Mouse (Mus musculus): ENCODE results near the gene Spag7. TPM values are rescaled to one million over a fixed set of nuclear protein-coding genes. Genes with fewer than 3 reads are reported as not detected.

Spag7 gene
- polyA plus RNA-seq, 1 experiment from 2014 or later: 182 TPM

- WGBS: 29% methylated on average over 1 of the region's 1 CpGs
- no peak for DNase-seq (ENCODE audit: low spot score)
- H3K27ac ChIP-seq: no peak within 1 kb of the TSS
- no peak within 1 kb of the TSS for H3K4me3 ChIP-seq
- peaks cover 17% of the 10 kb centered on the region for H3K4me1 ChIP-seq
- H3K27me3 ChIP-seq (ENCODE audit: low read depth, poor library complexity, severe bottlenecking): peaks cover 22% of the 10 kb centered on the region
- H3K36me3 ChIP-seq: no peaks in the 10 kb centered on the region
- H3K9me3 ChIP-seq (replicated peaks): no peaks in the 10 kb centered on the region
Measured at GRCm38 (mm10) chr11:70619101-70619500, 50.1 kb downstream of the Spag7 start, which contains the start of gene Chrne. TSS of gene Chrne (minus strand) at chr11:70619216.

DNA sequence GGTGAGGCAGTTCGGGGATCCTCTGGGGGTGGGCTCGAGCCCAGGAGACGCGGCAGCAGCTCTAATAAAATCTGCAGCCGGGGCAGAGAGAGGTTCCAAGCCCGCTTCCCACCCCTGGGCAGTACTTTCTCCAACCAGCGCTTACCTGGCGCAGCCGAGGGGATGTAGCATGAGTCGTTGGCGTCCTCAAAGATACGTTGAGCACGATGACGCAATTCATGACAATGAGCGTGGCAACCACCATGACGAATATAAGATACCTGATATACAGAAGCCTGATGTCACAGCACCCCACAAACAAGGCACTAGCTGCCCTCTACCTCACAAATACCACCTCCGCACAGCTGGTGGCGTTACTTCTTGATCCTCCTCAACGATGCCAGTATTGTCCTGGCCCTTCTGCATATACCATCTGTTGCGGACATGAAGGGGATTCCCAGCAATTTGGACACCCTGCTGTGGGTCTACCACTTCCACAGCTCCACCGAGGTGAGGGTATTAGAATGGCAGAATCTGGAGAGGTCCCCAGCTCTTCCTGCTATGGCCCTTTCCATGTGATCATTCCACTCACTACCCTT lies 53.6 kb downstream of the Spag7 start, which contains the start of gene 4930544D05Rik:
Gene 4930544D05Rik, plus strand, starts transcription at position 333 of the 578 bp plus-strand sequence.
- peaks cover 17% of the 10 kb centered on the region for H3K4me1 ChIP-seq
- peaks cover 22% of the 10 kb centered on the region for H3K27me3 ChIP-seq (ENCODE audit: low read depth, poor library complexity, severe bottlenecking)
- peak within 1 kb of the TSS; percentile 51 for H3K4me3 ChIP-seq
- 13% methylated on average over 21 of the region's 21 CpGs for WGBS
- H3K36me3 ChIP-seq: peaks cover 35% of the 10 kb centered on the region
- no peaks in the 10 kb centered on the region for H3K9me3 ChIP-seq (replicated peaks)
- H3K27ac ChIP-seq: no peak within 1 kb of the TSS; the same call in 1 of the 2 replicates
- no peak for DNase-seq (ENCODE audit: low spot score)

DNA sequence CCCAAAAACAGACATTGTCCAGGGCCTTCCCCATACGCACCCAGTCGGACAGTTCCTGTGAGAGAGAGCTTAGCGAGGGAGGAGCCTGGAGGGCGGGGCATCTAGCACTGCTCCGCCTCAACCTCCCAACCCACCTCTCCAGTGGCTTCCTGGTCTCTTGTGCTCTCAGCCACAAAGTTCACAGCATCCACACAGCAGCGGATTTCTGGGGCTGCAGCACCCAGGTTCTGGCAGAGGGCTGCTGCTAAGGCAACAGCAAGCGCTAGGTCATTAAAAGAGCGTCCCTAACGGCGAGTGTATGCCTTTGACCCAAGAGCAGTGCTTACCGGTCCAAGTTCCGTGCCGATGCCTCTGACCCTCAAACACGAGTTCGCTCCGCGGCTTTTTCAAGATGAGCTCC lies 54.1 kb downstream of the Spag7 start:
- Histone ChIP-seq H3K4me1 (peaks cover 17% of the 10 kb centered on the region), H3K9me3 (replicated peaks) (no peaks in the 10 kb centered on the region), H3K36me3 (peaks cover 40% of the 10 kb centered on the region), H3K27ac (no peak overlapping the region; the same call in 1 of the 2 replicates), H3K4me3 (peak overlapping the region; percentile 51), H3K27me3 (ENCODE audit: low read depth, poor library complexity, severe bottlenecking) (peaks cover 22% of the 10 kb centered on the region)
- DNase-seq (ENCODE audit: low spot score): peak; percentile 53
- WGBS: under 1% methylated on average over 17 of the region's 17 CpGs

Small RNA genes lying within 50 kb of the gene (microRNA-seq; reads per million reads assigned to microRNA genes)
- not detected for gene Mir6925

Other genes with a start within 250 kb of the Spag7 start
- gene Arrb2, start 236.8 kb downstream of the Spag7 start, polyA plus RNA-seq (2016; fragmentation: Nextera tagmentation; extraction: Ambion mirVana): 24.6 and 25.5 TPM in 2 replicates
- gene Med11, start 217.5 kb downstream of the Spag7 start, polyA plus RNA-seq (2016; fragmentation: Nextera tagmentation; extraction: Ambion mirVana): 48.4 and 51.5 TPM in 2 replicates
- gene Zmynd15, start 210.0 kb downstream of the Spag7 start, polyA plus RNA-seq (2016; fragmentation: Nextera tagmentation; extraction: Ambion mirVana): 0.09 TPM in 1 of 2 replicates, not detected in the other
- gene Cxcl16, start 209.4 kb downstream of the Spag7 start, polyA plus RNA-seq (2016; fragmentation: Nextera tagmentation; extraction: Ambion mirVana): 0.49 TPM in 2 replicates
- gene Tm4sf5, start 164.2 kb downstream of the Spag7 start, polyA plus RNA-seq (2016; fragmentation: Nextera tagmentation; extraction: Ambion mirVana): 0.98 and 1.2 TPM in 2 replicates
- 0.30 TPM in 1 of 2 replicates, not detected in the other for gene Vmo1, start 154.8 kb downstream of the Spag7 start, polyA plus RNA-seq (2016; fragmentation: Nextera tagmentation; extraction: Ambion mirVana)
- 0.16 and 0.19 TPM in 2 replicates for gene Gltpd2, start 150.2 kb downstream of the Spag7 start, polyA plus RNA-seq (2016; fragmentation: Nextera tagmentation; extraction: Ambion mirVana)
- 1,140 and 1,215 TPM in 2 replicates for gene Psmb6, start 144.0 kb downstream of the Spag7 start, polyA plus RNA-seq (2016; fragmentation: Nextera tagmentation; extraction: Ambion mirVana)
- not detected in 2 replicates for gene Gm40193, start 136.5 kb downstream of the Spag7 start, polyA plus RNA-seq (2016; fragmentation: Nextera tagmentation; extraction: Ambion mirVana)
- 1.4 and 2.0 TPM in 2 replicates for gene Pld2, start 129.4 kb downstream of the Spag7 start, polyA plus RNA-seq (2016; fragmentation: Nextera tagmentation; extraction: Ambion mirVana)
- 15.1 and 17.2 TPM in 2 replicates for gene Mink1, start 106.5 kb downstream of the Spag7 start, polyA plus RNA-seq (2016; fragmentation: Nextera tagmentation; extraction: Ambion mirVana)
- gene 4930544D05Rik, start 53.6 kb downstream of the Spag7 start, polyA plus RNA-seq (2016; fragmentation: Nextera tagmentation; extraction: Ambion mirVana): not detected in 2 replicates
- gene Chrne, start 50.2 kb downstream of the Spag7 start, polyA plus RNA-seq (2016; fragmentation: Nextera tagmentation; extraction: Ambion mirVana): not detected in 2 replicates
- 0.18 and 0.75 TPM in 2 replicates for gene Gp1ba, start 30.3 kb downstream of the Spag7 start, polyA plus RNA-seq (2016; fragmentation: Nextera tagmentation; extraction: Ambion mirVana)
- gene Rnf167, start 22.2 kb downstream of the Spag7 start, polyA plus RNA-seq (2016; fragmentation: Nextera tagmentation; extraction: Ambion mirVana): 85.0 and 104 TPM in 2 replicates
- gene Slc25a11, start 21.9 kb downstream of the Spag7 start, polyA plus RNA-seq (2016; fragmentation: Nextera tagmentation; extraction: Ambion mirVana): 136 and 160 TPM in 2 replicates
- gene Pfn1, start 14.8 kb downstream of the Spag7 start, polyA plus RNA-seq (2016; fragmentation: Nextera tagmentation; extraction: Ambion mirVana): 2,132 and 2,568 TPM in 2 replicates
- gene Eno3, start 12.2 kb downstream of the Spag7 start, polyA plus RNA-seq (2016; fragmentation: Nextera tagmentation; extraction: Ambion mirVana): 67.8 and 75.6 TPM in 2 replicates
- 8.9 and 11.6 TPM in 2 replicates for gene Camta2, start 18.7 kb upstream of the Spag7 start, polyA plus RNA-seq (2016; fragmentation: Nextera tagmentation; extraction: Ambion mirVana)
- 1.1 and 1.2 TPM in 2 replicates for gene Inca1, start 30.7 kb upstream of the Spag7 start, polyA plus RNA-seq (2016; fragmentation: Nextera tagmentation; extraction: Ambion mirVana)
- 2.0 and 2.2 TPM in 2 replicates for gene Kif1c, start 31.1 kb upstream of the Spag7 start, polyA plus RNA-seq (2016; fragmentation: Nextera tagmentation; extraction: Ambion mirVana)
- 3.0 and 5.1 TPM in 2 replicates for gene Zfp3, start 94.8 kb upstream of the Spag7 start, polyA plus RNA-seq (2016; fragmentation: Nextera tagmentation; extraction: Ambion mirVana)
- 0.18 TPM in 1 of 2 replicates, not detected in the other for gene Scimp, start 143.2 kb upstream of the Spag7 start, polyA plus RNA-seq (2016; fragmentation: Nextera tagmentation; extraction: Ambion mirVana)
- gene Rabep1, start 175.4 kb upstream of the Spag7 start, polyA plus RNA-seq (2016; fragmentation: Nextera tagmentation; extraction: Ambion mirVana): 28.1 and 33.1 TPM in 2 replicates